Mouse (Mus musculus): Measurements from ENCODE around the gene Tnfrsf26.
"Not testable (repeated sequence)": the region's sequence is repeated elsewhere in the genome, so short reads cannot be mapped to it uniquely, and the experiment has no call there.

The Tnfrsf26 gene

DNA sequence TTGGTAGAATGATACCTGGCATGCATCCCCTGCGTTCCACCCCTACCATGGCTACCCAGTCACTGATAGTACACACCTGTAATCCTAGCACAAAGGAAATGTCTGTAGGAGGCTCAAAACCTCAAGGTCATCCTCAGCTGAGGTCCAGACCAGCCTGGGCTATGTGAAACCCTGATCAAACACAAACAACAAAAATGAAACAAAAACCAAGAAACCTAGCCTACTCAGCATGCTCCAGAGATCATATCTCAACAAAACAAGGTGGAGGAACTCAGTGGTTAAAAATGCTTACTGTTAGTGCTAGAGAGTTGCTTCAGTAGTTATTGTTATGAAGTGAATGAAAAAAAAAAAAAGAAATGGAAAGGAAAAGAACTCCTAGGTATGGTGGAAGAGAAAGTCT lies at the start of gene Tnfrsf26:
Gene Tnfrsf26 (minus strand): TSS at position 183 of the 400 bp plus-strand sequence.
- no peak for DNase-seq

DNA sequence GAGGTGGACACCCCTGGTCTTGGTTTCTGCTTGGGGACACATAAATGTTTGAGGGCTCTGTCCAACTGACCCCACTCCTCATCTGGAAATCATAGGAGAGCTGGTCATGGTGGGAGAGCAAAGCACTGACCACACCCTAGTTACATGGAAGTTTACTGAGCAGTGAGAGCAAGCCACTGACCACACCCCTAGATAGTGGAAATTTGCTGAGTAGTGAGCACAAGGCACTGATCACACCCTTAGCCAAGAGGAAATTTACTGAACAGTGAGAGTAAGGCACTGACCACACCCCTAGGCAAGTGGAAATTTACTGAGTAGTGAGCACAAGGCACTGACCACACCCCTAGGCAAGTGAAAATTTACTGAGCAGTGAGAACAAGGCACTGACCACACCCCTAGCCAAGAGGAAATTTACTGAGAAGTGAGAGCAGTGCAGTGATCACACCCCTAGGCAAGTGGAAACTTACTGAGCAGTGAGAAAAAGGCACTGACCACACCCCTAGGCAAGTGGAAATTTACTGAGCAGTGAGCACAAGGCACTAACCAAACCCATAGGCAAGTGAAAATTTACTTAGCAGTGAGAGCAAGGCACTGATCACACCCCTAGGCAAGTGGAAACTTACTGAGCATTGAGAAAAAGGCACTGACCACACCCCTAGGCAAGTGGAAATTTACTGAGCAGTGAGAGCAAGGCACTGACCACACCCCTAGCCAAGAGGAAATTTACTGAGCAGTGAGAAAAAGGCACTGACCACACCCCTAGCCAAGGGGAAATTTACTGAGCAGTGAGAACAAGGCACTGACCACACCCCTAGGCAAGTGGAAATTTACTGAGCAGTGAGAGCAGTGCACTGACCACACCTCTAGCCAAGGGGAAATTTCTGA lies 38.1 kb upstream of the Tnfrsf26 start:
- no peak for DNase-seq

DNA sequence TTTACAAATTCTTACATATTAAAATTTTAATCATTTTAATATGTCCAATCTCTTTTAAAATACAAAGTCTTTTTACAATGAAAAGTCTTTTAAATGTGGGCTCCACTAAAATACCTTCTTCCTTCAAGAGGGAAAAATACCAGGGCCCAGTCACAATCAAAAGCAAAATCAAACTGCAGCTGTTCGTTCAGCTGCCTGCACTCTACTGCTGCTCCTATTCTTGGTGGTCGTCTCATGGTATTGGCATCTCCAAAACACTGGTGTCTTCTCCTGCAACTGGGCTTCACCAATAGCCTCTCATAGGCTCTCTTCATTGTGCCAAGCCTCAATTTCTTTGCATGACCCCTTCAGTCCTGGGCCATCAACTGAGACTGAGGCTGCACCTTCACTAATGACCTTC lies 34.9 kb upstream of the Tnfrsf26 start:
- no peak for DNase-seq

DNA sequence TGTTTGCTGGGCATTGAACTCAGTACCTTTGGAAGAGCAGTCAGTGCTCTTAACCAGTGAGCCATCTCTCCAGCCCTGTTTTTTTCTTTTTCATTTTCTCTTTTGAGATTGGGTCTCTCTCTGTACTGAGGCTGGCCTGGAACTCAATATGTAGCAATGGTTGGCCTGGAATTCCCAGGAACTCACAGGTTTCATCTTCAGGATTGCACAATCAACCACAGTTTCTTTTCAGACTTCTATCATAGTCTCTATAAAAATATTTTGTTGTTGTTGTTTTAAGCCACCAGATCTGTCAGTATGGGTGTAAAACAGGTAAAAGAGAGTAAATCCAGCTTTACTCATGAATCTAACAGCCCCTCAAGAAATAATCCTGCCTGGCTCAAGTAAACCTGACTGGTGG lies 32.3 kb upstream of the Tnfrsf26 start:
- DNase-seq: no peak

DNA sequence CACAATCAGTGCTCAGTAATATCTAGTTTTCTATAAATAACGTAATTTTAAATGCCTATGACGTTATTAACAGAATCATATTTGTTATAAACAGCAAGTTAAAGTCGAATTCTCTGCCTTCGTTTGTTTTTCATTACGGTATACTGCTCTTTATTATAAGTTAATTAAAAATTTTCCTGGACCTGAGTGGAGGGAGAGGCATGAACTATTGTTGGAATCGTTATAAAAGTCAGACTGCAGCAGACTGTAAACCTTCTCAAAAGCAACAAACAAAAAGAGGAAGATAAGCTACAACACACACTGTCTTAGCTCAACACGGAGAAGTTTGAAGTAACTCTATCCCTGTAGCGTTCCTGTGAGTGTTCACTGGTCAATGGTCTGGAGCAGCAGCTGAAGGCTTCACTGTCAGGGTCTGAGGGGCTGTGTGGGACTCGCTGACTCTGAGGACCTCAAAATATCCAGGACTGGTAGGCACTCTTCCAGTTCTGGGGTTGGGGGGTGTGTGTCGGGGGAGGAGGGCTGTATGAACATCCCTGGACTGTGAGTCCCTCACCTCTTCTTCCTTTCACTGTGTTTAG lies 21.3 kb upstream of the Tnfrsf26 start:
- DNase-seq: not testable (repeated sequence)

DNA sequence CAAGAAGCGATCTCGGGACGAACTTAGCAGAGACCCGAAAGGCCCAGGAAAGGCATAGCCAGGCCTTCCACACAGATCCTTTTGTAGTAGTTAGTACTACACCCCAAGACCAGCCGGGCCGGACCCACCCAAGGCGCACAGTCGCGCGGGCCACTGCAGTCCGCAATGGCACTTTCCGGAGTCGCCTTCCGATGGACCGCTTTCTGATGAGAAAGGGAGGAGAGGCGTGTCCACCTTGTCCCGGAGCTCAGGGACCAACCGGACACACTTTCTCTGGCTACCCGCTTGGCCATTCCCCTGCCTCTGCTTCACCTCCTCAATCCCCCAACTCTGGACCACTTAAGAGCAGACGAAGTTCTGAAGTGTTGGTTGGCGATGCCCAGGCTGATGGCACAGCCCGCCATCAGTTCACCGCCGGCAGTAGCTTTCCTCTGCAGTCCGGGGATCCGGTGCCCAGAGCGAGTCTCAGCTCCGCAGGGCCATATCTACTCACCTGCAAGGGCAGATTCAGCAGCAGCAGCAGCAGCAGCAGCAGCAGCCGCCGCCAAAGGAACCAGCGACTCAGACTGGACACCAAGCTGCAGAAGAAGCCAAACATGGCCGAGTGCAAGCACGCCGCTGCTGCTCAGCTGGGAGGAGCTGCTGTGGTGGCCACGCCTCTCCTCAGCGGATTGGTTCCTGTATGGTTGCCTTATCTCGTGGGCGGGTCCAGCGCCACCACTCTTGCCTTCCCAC lies 20.7 kb upstream of the Tnfrsf26 start, which contains the start of gene Tnfrsf22:
Gene Tnfrsf22 (minus strand): TSS at position 628 of the 735 bp plus-strand sequence.
- peak; percentile 91 for DNase-seq

DNA sequence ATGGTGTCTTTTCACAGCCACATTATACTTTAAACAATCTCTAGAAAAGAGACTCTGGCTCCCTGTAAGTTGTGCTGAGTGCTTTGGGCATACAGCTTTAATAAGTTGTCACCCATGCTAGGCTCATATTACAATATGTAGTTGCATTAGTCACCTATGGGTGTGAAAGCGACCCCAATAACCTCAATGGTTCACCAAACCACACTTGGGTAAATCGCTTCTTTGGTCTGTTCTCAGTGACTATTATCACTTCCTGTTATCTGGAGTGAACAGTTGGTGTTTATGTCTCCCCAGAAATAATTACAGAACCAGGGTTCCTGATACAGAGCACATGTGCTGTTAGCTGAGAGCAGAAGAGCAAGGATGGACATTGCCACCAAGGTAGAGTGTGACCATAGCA lies 15.4 kb upstream of the Tnfrsf26 start:
- DNase-seq: not testable (repeated sequence)

DNA sequence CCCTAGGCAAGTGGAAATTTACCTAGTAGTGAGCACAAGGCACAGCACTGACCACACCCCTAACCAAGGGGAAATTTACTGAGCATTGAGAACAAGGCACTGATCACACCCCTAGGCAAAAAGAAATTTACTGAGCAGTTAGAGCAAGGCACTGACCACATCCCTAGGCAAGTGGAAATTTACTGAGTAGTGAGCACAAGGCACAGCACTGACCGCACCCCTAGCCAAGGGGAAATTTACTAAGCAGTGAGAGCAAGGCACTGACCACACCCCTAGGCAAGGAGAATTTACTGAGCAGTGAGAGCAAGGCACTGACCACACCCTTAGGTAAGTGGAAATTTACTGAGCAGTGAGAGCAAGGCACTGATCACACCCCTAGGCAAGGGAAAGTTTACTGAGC lies 8.2 kb upstream of the Tnfrsf26 start:
- no peak for DNase-seq

DNA sequence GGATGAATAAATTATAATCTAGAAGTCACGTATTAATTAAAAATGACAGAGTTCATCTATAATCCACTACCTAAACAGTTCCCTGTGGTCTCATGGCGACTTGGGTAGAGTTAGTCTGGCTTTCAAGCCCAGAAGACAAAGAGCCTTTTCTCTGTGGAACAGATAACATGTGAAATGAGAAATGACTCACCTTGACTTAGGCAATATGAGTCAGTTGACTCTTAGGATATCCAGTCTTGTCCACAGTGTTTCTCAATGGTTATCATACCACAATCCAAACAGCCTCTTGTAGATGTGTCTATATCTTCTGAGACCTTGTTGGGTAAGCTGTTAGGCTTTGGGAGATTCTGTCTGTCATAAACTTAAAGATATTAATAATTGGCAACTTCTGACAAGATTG lies 3.0 kb upstream of the Tnfrsf26 start:
- DNase-seq: no peak

DNA sequence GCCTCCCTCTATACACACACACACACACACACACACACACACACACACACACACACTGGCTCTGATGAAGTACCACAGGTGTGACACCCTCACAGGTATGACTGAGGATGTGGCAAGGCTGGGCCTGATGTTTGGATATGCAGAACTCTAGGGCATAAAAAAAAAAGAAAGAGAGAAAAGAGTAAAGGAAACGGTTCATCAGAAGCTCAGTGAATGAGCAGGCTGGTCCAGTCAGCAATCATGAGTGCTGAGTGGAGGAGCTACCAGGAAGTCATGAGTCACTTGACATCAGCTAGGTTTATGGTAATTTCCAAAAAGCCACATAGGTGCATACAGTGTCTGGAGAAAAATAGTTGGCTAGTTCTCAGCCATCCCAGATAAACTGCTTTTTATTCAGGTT lies 979 bp upstream of the Tnfrsf26 start:
- DNase-seq: no peak

DNA sequence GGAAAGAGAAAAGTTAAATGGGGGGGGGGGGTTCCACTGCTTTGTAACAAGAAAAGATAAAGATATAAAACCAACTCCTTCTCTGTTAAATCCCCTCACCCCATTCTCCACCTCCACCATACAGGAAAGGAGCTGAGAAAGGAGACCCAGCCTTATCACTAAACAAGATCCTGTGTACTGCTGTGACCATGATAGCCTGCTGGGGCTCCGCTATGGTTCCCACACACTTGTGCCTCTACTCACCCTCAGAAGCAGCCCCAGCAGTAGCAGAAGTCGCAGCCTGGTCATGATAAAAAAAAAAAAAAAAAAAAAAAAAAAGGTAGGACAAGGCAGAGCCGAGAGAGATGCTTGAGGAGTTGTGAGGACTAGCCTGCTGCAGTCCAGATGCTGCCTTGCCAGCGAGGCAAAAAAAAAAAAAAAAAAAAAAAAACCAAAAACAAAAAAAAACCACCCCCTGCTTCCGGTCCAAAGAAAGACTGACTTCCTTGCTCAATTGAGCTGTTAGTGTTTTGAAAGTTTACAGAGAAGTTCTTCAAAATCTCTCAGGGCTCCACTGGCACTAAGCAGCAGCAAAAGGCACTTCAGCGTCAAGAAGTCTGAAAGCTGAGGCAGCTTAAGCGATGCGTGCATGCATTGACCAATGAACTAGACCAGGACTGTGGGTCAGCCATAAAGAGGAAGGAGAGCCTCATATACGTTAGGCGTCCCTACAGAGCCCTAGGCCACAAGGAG lies 801 bp downstream of the Tnfrsf26 start:
- DNase-seq: no peak

DNA sequence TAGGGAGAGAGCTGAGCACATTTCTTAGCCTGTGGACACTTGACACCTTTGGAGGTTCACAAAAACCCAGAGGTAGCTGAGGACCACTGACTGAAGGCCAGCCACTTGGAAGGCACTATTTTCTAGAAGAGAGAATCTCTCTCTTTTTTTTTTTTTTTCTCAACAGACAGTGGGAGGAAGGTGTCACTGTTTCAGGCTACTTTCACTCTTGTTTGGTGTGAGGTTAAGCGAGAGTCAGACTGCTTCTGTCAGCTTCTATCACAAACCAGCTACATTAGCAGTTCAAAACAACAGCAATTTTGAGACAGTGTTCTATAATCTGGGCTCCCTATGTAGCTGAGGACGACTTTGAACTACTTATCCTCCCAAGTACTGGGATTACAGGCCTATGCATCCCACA lies 2.3 kb downstream of the Tnfrsf26 start:
- no peak for DNase-seq

DNA sequence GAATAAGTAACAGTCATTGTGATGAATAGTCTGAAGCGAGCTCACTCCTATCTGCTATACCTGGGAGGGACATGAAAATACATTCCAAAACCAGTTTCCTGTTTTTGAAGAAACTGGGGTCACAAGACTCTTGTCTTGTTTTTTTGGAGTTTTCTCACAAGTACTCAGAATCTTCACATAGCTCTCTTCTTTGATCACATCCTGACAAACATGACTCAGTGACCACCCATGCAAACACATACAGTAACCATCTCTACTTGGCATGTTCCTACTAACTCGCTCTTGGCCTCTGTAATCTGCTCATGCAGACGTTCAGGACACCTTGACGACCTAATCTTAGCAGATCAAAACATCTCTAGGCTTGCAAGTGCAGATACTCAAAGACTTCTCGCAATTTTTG lies 3.4 kb downstream of the Tnfrsf26 start:
- no peak for DNase-seq

DNA sequence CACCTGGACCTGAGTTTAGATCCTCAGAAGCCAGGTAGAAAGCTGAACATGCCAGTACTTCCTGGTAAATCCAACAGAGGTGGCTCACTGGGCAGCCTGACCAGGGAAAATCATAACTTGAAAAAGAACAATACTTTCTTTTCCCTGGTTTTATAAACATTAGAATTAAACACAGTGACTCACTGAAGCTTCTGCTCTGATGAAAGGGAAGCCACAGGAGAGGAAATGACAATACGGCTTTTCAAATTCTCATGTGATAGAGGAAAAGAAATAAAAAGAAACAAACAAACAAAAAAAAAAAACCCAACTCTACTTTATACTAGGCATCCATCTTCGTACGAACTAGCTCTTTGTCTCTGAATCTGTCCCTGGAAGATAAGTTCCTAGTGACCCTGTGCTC lies 4.0 kb downstream of the Tnfrsf26 start:
- DNase-seq: no peak

DNA sequence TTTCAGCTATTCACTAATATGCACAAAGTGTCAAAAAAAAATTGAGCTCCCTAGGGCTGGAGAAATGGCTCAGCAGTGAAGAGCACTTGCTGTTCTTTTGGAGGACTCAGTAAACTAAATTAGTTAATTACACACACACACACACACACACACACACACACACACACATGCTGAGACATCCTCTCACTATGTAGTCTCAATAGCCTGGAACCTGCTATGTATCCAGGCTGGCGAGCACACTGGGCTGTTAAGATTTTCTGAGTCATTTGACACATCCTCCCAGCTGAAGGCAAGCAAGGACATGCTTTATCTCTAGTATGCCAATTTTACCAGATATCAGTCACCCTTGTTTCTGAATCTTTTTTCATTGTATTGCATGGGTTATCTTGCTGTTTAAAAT lies 7.6 kb downstream of the Tnfrsf26 start:
- DNase-seq: no peak

DNA sequence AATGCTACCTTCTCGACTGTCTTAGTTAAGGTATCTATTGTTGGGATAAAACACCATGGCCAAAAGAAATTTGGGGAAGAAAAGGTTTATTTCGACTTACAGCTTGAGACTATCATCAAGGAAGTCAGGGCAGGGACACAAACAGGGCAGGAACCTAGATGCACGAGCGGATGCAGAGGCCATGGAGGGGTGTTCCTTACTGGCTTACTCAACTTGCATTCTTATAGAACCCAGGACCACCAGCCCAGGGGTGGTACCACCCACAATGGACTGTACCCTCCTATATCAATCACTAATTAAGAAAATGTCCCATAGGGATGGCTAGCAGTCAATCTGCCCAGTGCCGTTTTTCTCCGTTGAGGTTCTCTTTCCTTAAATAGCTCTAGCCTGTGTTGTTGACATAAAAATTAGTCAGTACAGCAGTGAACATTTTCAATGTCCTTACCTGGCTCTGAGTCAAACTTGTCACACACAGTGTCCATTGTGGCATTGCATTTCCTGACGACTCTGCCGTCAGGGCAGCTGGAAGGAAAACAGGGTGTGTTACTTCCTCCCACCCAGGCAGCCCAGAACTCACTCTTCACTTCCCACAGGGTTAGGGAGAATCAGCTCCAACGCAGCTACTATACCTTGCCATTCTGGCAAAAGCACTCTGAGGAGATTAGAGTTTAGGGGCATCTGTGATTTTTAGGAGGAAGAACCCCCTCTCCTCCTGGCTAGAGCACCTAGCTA lies 14.0 kb downstream of the Tnfrsf26 start:
- DNase-seq: no peak

DNA sequence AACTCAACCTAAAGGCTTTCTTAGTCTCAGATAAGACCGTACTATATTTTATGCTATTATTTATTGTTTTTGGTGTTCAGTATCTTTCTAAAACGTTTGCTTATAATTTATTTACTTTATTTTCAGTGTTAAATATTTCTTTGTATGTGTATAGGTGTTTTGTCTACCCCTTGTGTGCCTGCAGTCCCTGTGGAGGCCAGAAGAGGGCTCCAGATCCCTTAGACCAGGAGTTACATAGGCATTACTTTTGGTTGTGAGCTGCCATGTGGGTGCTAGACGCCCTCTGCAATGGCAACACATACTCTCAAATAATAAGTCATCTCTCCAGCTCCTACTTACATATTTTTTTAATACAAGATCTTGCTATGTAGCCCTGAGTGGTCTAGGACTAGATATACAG lies 16.3 kb downstream of the Tnfrsf26 start:
- no peak for DNase-seq

DNA sequence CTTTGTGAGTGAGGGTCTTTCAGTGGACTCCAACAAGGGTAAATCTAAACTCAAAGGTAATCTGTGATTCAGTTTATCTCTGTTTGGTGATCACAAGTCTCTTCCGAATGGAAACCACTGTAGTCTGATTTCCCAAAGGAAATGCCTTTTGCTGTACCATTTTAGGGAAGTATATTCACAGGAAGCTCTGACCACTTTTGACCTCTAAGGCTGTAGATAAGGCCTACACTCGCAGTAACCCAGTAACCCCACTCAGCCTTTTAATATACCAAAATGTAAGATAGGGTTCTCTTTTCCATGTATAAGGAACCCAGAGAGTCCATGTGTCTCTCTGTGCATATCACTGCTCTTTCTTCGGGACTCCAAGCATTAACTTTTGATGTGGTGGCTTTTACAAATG lies 23.2 kb downstream of the Tnfrsf26 start:
- no peak for DNase-seq

DNA sequence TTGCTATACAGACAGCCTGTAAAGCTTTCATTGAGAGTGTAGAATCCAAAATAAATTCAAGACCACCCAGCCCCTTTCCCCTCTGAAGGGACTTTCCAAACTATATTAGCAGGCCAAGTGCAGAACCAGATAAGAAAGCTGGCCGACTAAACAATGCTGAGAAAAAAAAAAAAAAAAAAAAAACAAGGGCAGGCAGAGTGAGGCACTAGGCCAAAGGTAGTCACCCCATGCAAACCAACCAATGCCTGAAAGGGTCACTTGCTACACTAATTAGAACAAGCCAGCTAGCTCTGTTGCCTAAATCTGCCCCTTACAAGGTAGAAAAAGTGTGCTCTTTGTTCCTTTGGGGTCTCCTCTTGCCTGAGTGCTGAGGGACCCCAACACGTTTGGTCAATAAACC lies 23.6 kb downstream of the Tnfrsf26 start:
- no peak for DNase-seq

DNA sequence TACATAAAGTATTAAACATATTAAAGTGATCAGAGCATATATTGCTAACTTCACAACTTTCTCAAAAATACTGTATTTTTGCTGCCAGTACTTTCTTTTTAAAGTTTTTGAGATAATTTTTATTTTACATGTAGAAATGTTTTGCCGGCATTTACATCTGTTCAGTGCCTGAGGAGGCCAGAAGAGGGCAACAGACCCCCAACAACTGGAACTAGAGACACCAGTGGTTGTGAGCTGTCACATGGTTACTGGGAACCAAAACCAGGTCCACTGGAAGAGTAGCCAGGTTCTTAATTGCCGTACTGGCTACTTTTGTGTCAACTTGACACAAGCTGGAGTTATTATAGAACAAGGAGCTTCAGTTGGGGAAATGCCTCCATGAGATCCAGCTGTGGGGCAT lies 26.8 kb downstream of the Tnfrsf26 start:
- DNase-seq: no peak

DNA sequence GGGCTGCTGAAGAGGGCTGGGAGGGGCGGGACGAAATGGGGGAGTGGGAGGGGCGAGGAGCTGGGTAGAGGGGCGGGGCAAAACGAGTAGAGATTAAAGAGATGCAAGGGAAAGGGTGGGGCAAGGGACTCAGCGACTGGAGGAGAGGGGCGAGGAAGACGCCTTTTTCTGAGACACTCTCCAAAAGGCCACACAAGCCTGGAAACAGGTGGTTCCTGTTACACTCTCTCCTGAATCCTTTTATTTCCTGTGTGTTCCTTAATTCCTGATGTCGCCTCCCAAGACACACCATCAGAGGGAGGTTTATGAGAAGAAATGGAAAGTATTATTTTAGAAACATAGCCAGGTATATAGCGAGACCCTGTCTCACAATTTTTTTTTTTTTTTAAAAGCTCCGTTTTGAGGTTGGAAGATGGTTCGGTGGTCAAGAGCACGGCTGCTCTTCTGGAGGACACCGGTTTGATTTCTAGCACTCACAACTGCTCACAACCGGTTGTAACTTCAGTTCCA lies 28.2 kb downstream of the Tnfrsf26 start:
- no peak for DNase-seq

Data from embryo, embryonic 11 days (tissue).